ENCODE assay signal across 11 mouse cellular contexts in genomic region chr4:82891049-82891448, GRCm38 (mm10). TPM values are rescaled to one million over a fixed set of nuclear protein-coding genes. Genes with fewer than 3 reads are reported as not detected.
DNase-seq lines count a peak whose midpoint lies in the region; ATAC-seq lines count a peak whose summit lies in the region.
"Had no signal": no experiment of that assay in that cellular context is flagged by ENCODE, and none has a peak within 500 bp of the region (broad histone marks: within the 10 kb centered on the region; RNA-seq: fewer than 3 reads in every experiment).

No protein-coding gene starts in this region.

- H3K4me1 ChIP-seq in heart, embryonic 13.5 days, result 0 out of 2 replicates have a peak, but pooled peaks cover 5% of the 10 kb centered on the region
- no peaks in the 10 kb centered on the region for H3K4me1 ChIP-seq in midbrain, embryonic 11.5 days (ENCODE audit: control insufficient read depth, insufficient read depth, low read length)
- H3K4me1 ChIP-seq in midbrain, embryonic 13.5 days (replicated peaks), result no peaks in the 10 kb centered on the region
- H3K4me1 ChIP-seq in hindbrain, embryonic 12.5 days, result peaks cover 7% of the 10 kb centered on the region; the same call in 1 of the 2 replicates
- no peaks in the 10 kb centered on the region for H3K4me1 ChIP-seq in neural tube, embryonic 14.5 days (ENCODE audit: control insufficient read depth, insufficient read depth, low read length)

- WGBS in heart, embryonic 13.5 days, result 69% methylated on average over 7 of the region's 7 CpGs
- 82% methylated on average over 7 of the region's 7 CpGs for WGBS in midbrain, embryonic 11.5 days
- 74% methylated on average over 7 of the region's 7 CpGs for WGBS in midbrain, embryonic 13.5 days
- 66% methylated on average over 7 of the region's 7 CpGs for WGBS in hindbrain, embryonic 12.5 days
- WGBS in neural tube, embryonic 14.5 days, result 65% methylated on average over 7 of the region's 7 CpGs

- no peaks in the 10 kb centered on the region for H3K36me3 ChIP-seq in heart, embryonic 13.5 days
- H3K36me3 ChIP-seq in midbrain, embryonic 11.5 days (ENCODE audit: control insufficient read depth, insufficient read depth, low read length), result no peaks in the 10 kb centered on the region
- H3K36me3 ChIP-seq in midbrain, embryonic 13.5 days, result no peaks in the 10 kb centered on the region
- H3K36me3 ChIP-seq in hindbrain, embryonic 12.5 days, result no peaks in the 10 kb centered on the region
- H3K36me3 ChIP-seq in neural tube, embryonic 14.5 days (ENCODE audit: control insufficient read depth, insufficient read depth, low read length), result no peaks in the 10 kb centered on the region

- H3K9ac ChIP-seq in heart, embryonic 13.5 days, result no peak overlapping the region
- no peak overlapping the region for H3K9ac ChIP-seq in midbrain, embryonic 11.5 days (ENCODE audit: low read length)
- no peak overlapping the region for H3K9ac ChIP-seq in midbrain, embryonic 13.5 days (replicated peaks)
- H3K9ac ChIP-seq in hindbrain, embryonic 12.5 days, result no peak overlapping the region
- H3K9ac ChIP-seq in neural tube, embryonic 14.5 days (replicated peaks; ENCODE audit: low read depth, low read length), result no peak overlapping the region

- no peaks in the 10 kb centered on the region for H3K27me3 ChIP-seq in heart, embryonic 13.5 days (replicated peaks)
- H3K27me3 ChIP-seq in midbrain, embryonic 11.5 days (ENCODE audit: control insufficient read depth, insufficient read depth, low read length), result no peaks in the 10 kb centered on the region
- no peaks in the 10 kb centered on the region for H3K27me3 ChIP-seq in midbrain, embryonic 13.5 days
- H3K27me3 ChIP-seq in hindbrain, embryonic 12.5 days, result no peaks in the 10 kb centered on the region
- H3K27me3 ChIP-seq in neural tube, embryonic 14.5 days (ENCODE audit: control insufficient read depth, insufficient read depth, low read length), result no peaks in the 10 kb centered on the region

- no peak for DNase-seq in heart, postnatal 14 days
- DNase-seq in midbrain, embryonic 11.5 days (ENCODE audit: low spot score, missing footprints), result peak; percentile 70
- no peak for DNase-seq in spleen, adult 12 weeks (ENCODE audit: low spot score)
- no peak for DNase-seq in cerebellum, adult 11 months
- DNase-seq: right cerebral cortex, adult 18-20 months had no signal

- intact Hi-C loops in heart, postnatal 14 days (cut with DNase I), result no loop called here

- no peak overlapping the region for H3K4me3 ChIP-seq in heart, embryonic 13.5 days
- no peak overlapping the region for H3K4me3 ChIP-seq in midbrain, embryonic 11.5 days (ENCODE audit: low read depth, low read length)
- no peak overlapping the region for H3K4me3 ChIP-seq in midbrain, embryonic 13.5 days (replicated peaks)
- no peak overlapping the region for H3K4me3 ChIP-seq in hindbrain, embryonic 12.5 days
- no peak overlapping the region for H3K4me3 ChIP-seq in neural tube, embryonic 14.5 days (ENCODE audit: low read depth, low read length)

- no peak overlapping the region for H3K4me2 ChIP-seq in heart, embryonic 13.5 days
- no peak overlapping the region for H3K4me2 ChIP-seq in midbrain, embryonic 11.5 days
- no peak overlapping the region for H3K4me2 ChIP-seq in midbrain, embryonic 13.5 days (replicated peaks)
- H3K4me2 ChIP-seq in hindbrain, embryonic 12.5 days (replicated peaks), result no peak overlapping the region
- no peak overlapping the region for H3K4me2 ChIP-seq in neural tube, embryonic 14.5 days (ENCODE audit: low read depth, low read length)

- H3K9me3 ChIP-seq in heart, embryonic 13.5 days, result no peaks in the 10 kb centered on the region
- no peaks in the 10 kb centered on the region for H3K9me3 ChIP-seq in midbrain, embryonic 11.5 days (ENCODE audit: control insufficient read depth, low read length)
- H3K9me3 ChIP-seq in midbrain, embryonic 13.5 days, result no peaks in the 10 kb centered on the region
- H3K9me3 ChIP-seq in hindbrain, embryonic 12.5 days (replicated peaks), result no peaks in the 10 kb centered on the region
- H3K9me3 ChIP-seq in neural tube, embryonic 14.5 days (ENCODE audit: control insufficient read depth, low read length), result no peaks in the 10 kb centered on the region

- ATAC-seq in heart, embryonic 13.5 days (ENCODE audit: extremely low read depth, insufficient number of reproducible peaks, low FRiP score, low TSS enrichment), result no peak
- no peak for ATAC-seq in midbrain, embryonic 11.5 days (ENCODE audit: low FRiP score)
- ATAC-seq in midbrain, embryonic 13.5 days, result no peak
- ATAC-seq in hindbrain, embryonic 12.5 days (ENCODE audit: low FRiP score), result no peak
- peak; percentile 17; the same call in 1 of the 2 replicates for ATAC-seq in neural tube, embryonic 14.5 days (ENCODE audit: low read depth)

- peak overlapping the region; percentile 66 for H3K27ac ChIP-seq in heart, embryonic 13.5 days (replicated peaks)
- no peak overlapping the region for H3K27ac ChIP-seq in midbrain, embryonic 11.5 days (ENCODE audit: low read depth, low read length)
- H3K27ac ChIP-seq in midbrain, embryonic 13.5 days, result no peak overlapping the region
- peak overlapping the region; percentile 70 for H3K27ac ChIP-seq in hindbrain, embryonic 12.5 days
- no peak overlapping the region for H3K27ac ChIP-seq in neural tube, embryonic 14.5 days (ENCODE audit: low read depth, low read length)

RNA-seq across cellular contexts. Expression of gene Cer1, which starts 6.1 kb away (rescaled TPM):
- polyA plus RNA-seq in heart, embryonic 13.5 days (2015; fragmentation: Nextera tagmentation; extraction: Ambion mirVana), result 0.11 and 0.32 TPM in 2 replicates
- total RNA-seq in heart, postnatal 14 days (2021), result not detected
- polyA plus RNA-seq in midbrain, embryonic 11.5 days (2014; fragmentation: Nextera tagmentation; extraction: Ambion mirVana), result not detected in 2 replicates
- 0.08 TPM in 1 of 2 replicates, not detected in the other for polyA plus RNA-seq in midbrain, embryonic 13.5 days (2015; fragmentation: Nextera tagmentation; extraction: Ambion mirVana)
- polyA plus RNA-seq in hindbrain, embryonic 12.5 days (2016; fragmentation: Nextera tagmentation; extraction: Ambion mirVana), result 0.26 TPM in 1 of 2 replicates, not detected in the other
- 0.30 TPM in 1 of 2 replicates, not detected in the other for polyA plus RNA-seq in neural tube, embryonic 14.5 days (2014; fragmentation: Nextera tagmentation; extraction: Ambion mirVana)
- total RNA-seq: layer of hippocampus, adult 18-20 months; megakaryocyte, adult 5-6 weeks had no signal

RNA-seq across cellular contexts. Expression of gene Zdhhc21, which starts 31.3 kb away (rescaled TPM):
- 8.5 and 9.1 TPM in 2 replicates for polyA plus RNA-seq in heart, embryonic 13.5 days (2015; fragmentation: Nextera tagmentation; extraction: Ambion mirVana)
- total RNA-seq in heart, postnatal 14 days (2021), result 10 to 100 TPM; 12.0 to 15.3 TPM
- 11.5 and 15.6 TPM in 2 replicates for polyA plus RNA-seq in midbrain, embryonic 11.5 days (2014; fragmentation: Nextera tagmentation; extraction: Ambion mirVana)
- polyA plus RNA-seq in midbrain, embryonic 13.5 days (2015; fragmentation: Nextera tagmentation; extraction: Ambion mirVana), result 16.7 and 16.9 TPM in 2 replicates
- polyA plus RNA-seq in hindbrain, embryonic 12.5 days (2016; fragmentation: Nextera tagmentation; extraction: Ambion mirVana), result 20.2 and 22.4 TPM in 2 replicates
- polyA plus RNA-seq in neural tube, embryonic 14.5 days (2014; fragmentation: Nextera tagmentation; extraction: Ambion mirVana), result 19.8 and 20.3 TPM in 2 replicates

Comparison
In these comparisons a context has a peak if more than half of its experiments do, and no peak if none do; other contexts are left out.
1. H3K27ac ChIP-seq: peak in heart, embryonic 13.5 days (single experiment) and hindbrain, embryonic 12.5 days (single experiment); none in midbrain, embryonic 11.5 days (single experiment), midbrain, embryonic 13.5 days (single experiment) and neural tube, embryonic 14.5 days (single experiment).